Mouse (Mus musculus): Measurements from ENCODE around the gene Tsnax.

Tsnax gene

DNA sequence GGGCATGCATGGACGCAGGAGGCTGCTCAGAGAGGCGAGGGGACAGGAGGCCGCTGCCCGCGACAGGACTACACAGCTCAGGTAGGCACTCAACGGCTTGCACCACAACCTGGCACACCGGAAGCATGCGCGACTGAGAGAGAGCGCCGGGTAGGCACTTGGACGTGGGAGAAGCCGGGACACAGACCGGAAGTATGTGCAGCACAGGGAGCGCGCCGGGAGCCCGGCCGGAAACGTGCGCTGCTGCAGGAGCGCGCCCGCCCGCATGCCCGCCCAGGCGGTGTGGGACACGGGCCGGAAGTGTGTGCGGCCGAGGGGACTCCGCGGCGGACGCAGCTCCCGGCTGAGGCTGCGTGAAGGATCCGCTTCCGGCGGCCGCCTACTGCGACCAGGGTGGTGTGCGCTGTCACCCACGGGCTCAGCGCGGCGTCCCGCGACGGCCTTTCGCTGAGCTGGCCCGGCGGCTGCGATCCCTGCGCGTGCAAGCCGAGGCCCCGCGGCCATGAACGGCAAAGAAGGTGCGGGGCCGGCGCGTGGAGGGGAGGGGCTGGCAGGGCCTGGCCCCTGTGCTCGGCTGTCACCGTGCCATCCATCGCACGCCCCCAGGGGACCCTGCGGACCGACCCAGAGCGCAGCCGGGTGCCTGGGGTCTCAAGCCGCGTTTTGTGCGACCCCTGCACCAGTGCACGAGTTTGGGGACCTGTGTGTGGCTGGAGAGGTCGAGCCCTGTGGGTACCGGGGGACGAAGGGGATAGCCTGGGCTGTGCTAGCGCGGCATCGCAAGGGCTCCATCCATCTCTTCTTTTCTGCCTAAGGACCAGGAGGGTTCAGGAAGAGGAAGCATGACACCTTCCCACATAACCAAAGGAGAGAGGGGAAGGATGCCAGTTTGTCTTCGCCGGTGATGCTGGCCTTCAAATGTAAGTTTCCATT is at the start of gene Tsnax:
Tsnax (plus strand) TSS at position 303 of the 933 bp plus-strand sequence.
- peak; percentile 82 for DNase-seq (ENCODE audit: low read depth, low spot score)

DNA sequence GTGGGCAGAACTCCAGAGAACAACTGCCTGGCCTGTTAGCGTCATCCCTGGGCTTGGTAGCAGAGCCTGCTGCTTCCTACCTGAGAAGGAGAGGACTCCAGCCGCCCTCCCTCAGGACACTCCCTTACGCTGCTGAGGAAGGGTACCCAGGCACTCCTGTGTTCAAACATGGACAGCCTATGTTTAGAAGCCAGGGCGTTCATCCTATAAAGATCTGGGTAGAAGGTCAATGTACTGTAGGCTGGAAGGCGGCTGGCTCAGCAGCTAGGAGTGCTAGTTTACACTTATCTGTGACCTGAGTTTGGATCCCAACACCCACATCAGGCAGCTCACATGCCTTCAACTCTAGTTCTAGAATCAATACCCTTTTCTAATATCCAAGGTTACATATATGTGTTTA is 49.6 kb upstream of the Tsnax start:
- no peak for DNase-seq (ENCODE audit: low read depth, low spot score)

DNA sequence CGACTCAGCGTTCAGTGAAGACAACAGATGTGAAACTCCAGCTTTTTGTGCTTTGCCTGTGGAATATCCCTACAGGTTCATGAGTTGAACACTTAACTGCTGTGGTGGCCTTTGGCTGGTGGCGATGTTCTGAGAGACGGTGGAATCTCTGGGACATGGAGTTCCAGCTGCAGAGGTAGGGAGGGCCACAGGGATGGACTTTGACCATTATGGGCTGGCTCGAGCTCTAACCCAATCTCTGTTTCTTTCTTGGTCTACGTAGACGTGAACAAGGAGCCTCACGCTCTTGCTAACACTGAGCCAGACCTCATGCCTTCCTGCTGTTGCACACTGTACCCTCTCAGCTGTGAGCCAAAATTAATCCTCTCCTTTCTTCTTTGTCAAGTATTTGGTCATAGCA is 47.8 kb upstream of the Tsnax start:
- no peak for DNase-seq (ENCODE audit: low read depth, low spot score)

DNA sequence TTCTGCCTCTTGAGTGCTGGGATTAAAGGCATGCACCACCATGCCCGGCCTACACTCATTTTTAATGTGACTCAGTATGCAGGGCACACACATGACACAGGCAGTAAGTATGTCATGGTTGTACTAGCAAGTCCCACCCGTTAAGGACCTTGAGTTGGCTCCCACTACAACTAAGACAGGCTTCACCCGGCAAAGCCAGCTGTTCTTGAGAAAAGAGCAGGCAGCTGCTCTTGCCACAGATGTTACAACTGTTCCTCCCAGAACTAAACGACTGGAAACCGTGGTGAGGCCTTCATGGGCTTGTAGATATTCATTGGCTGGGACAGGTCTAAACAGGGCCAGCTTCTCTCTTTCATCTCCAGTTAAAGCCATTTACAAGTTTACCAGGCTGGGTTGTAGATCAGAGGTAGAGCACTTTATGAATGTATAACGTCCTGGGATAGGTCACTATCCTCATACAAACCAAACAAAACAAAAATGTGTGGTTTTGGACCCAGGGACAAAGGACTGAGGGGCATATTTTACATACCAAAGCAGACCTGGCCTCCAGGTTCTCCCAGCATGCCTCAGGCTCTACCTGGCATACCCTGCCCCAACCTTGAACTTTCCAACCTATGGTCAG is 42.4 kb upstream of the Tsnax start:
- DNase-seq (ENCODE audit: low read depth, low spot score), result no peak

DNA sequence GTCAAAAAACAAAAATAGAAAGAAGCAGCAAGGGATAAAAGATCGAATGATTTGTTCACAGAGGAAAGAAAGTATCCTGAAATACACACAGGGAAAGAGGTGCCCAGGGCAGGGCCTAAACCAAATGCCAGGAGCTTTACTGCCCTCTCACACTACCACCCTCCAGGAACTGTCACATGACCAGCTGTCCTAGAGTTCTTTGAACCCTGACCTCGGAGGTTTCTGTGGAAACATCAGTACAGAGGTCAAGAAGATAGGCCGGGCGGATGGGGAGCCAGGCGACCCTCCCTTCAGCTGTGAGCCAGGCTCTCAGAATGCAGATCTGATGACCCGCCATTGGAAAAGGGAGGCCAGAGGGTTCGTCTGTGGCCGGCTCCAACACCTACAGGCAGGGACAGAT is 39.6 kb upstream of the Tsnax start:
- DNase-seq (ENCODE audit: low read depth, low spot score), result no peak

DNA sequence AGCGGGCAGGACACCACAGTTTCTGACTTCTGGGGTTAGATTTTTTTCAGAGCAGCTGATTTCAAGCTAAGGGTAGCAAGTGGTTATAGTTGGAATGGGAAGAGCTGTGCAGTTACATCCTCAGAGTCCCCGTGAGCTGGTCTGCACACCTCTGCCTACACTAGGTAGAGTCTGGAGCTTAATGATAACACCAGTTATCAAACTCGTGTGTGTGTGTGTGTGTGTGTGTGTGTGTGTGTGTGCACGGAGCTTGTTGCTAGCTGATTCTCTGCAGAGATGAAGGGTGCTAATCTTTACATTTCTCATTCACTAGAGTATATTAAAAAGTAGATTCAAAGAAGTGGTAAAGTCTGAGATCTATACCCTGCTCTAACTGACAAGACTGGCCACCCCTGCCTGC is 38.5 kb upstream of the Tsnax start:
- no peak for DNase-seq (ENCODE audit: low read depth, low spot score)

DNA sequence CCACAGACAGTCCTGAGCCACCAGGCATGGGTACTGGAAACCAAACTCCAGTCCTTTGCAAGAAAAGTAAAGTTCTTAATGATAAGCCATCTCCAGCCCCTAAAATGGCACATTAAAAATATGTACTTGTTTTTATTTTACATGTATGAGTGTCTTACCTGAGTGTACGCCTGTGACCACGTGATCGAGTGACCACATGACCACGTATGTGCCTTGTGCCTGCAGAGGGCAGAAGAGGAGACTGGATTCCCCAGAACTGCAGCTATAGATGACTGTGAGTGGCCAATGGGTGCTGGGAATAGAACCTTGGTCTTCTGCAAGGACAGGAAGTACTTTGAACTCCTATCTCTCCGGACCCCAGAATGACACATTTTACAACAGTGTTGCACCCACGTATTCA is 36.6 kb upstream of the Tsnax start:
- DNase-seq (ENCODE audit: low read depth, low spot score), result no peak

DNA sequence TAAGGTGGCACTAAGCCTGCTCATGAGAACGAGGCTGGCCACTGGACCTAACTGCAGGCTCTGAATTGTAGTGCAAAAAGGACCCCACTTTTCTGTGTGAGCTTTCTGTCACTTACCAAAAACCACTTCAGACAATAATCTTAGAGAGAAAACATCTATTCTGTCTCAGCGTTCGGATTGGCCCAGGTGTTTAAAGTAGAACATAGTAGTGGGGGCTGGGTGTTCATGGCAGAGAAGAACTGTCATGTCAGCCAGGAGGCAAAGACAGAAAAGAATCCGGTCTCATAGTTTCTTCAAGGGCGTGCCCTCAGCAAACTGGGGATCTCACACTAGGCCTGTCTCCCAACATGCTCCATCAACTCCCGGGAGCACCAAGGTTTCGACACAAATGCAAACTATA is 34.8 kb upstream of the Tsnax start:
- DNase-seq (ENCODE audit: low read depth, low spot score), result no peak

DNA sequence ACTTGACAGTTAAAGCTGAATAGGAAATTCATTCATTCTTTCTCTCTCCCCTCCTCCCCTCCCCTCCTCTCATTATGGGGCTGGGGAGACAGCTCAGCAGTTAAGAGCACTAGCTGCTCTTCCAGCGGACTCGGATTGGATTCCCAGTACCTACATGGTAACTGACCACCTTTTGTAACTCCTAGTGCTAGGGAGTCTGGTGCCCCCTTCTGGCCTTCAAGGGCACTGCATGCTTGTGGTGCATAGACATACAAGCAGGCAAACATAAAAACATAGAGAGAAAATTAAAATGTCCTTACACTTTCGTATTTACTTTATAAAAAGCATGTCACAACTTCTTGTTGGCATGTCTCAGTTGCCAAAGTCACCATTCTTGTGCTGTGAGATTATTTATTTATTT is 32.8 kb upstream of the Tsnax start:
- no peak for DNase-seq (ENCODE audit: low read depth, low spot score)

DNA sequence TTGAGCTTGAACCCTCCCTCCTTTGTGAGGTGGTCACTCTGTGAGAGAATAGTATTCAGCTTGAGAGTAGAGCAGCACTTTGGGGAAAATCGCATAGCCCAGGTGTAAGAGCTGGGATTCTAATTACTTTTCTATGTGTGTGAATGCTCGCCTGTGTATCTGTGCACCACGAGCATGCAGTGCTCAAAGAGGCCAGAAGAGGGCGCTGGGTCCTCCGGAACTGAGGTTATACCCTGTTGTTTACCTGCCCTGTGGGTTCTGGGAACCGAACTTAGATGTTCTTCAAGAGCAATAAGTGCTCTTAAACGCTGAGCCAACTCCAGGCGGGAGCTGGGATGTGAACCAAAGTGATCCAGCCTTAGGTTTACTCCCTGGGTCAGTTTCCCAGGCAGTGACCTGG is 32.0 kb upstream of the Tsnax start:
- no peak for DNase-seq (ENCODE audit: low read depth, low spot score)

DNA sequence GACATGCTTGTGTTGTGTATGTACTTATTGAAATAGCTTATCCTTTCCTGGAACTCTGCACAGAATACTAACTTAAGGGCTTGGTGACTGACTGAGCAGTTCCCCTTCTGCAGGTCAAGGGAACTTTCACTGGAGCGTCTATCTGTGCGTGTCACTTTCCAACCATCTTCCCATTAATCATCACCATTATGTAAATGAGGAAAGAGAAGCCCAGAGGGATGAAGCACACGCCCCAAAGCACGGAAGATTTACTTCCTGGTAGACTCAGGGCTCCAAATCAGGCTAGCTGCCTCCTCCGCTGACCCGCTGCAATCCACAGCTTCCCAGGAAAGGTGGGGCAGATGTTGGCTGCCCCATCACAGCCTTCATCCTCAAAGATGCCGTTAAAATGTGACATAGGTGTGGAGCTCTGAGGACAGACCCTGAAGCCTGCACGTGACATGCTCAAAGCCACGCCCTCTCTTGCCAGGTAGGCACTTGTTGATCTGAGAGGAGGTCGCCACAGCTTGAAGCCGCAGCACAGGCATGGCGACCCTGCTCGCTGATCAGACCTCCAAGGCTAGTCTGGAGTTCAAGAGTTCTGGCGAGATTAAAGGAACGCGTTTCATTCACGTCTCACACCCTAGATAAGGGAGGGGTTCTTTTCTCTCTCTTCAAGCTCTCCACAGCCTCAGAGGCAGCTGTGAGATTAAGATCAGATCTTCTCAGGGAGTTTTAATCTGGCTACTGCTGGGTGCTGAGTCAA is 21.7 kb upstream of the Tsnax start:
- peak; percentile 61 for DNase-seq (ENCODE audit: low read depth, low spot score)

DNA sequence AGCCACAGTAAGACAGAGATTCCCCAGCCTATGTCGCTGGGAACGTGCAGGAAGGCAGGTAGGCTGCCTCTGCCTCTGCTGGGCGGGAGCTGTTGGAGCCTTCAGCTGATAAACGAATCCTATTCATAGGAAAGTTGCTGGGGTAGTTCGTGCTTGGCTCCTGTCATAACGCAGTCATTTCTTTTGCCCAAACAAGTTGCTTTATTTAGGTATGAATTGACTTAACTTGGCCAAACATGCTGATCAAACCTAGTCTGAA is 21.2 kb upstream of the Tsnax start:
- no peak for DNase-seq (ENCODE audit: low read depth, low spot score)

DNA sequence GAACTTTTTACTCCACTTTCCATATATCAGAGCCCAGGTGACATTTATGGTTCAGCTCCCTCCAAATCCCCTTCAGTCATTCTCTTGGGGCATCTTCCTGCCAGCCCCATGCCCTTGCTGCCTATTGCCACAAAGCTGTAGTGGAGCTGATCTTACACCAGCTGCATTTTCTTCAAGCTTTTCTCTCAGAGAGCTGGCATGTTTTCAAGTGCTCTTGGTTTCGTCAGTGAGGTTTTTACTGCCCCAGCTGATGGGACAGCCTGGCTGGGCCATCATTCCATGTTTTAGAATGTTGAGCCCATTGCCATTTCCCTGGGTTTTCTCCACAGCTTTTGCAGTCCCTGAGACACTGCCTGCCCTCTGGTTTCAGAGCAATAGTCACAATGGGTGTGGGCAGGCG is 17.0 kb upstream of the Tsnax start:
- DNase-seq (ENCODE audit: low read depth, low spot score), result no peak

DNA sequence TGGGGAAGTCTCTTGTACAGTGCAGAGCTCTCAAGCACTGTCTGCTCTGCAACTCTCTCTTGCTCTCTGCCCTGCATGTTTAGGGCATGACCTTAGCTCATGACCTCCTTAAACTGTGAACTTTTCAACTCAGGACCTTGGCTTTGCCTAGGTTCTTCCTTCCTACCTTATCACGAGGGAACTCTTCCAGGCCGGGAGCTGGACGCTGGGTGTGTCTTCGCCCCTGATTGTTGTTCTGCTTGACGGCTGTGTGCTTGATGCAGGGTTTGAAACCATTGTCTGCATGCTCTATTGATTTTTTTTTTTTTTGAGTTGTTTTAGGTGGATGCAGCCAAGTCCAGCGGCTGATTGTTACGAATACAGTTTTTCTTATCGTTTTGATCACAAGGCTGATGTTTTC is 11.3 kb downstream of the Tsnax start:
- DNase-seq (ENCODE audit: low read depth, low spot score), result no peak

DNA sequence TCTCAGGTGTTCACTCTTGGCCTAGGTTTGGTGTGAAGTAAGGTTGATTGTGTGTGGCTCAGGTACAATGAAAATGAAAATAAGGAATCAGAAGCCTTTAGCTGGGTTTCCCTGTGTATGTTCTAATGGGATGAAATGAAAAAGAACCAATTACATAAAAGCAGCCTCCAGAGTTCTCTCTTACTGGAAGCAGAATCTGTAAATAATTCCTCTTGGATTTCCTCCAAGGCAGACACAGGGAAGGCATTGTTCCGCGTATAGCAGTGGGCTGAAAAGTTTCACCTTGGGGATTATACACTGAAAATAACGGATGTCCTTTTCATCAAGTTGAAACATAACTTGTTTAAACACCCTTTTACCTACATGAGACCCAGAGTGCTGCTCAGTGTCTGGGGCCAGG is 14.4 kb downstream of the Tsnax start:
- no peak for DNase-seq (ENCODE audit: low read depth, low spot score)

DNA sequence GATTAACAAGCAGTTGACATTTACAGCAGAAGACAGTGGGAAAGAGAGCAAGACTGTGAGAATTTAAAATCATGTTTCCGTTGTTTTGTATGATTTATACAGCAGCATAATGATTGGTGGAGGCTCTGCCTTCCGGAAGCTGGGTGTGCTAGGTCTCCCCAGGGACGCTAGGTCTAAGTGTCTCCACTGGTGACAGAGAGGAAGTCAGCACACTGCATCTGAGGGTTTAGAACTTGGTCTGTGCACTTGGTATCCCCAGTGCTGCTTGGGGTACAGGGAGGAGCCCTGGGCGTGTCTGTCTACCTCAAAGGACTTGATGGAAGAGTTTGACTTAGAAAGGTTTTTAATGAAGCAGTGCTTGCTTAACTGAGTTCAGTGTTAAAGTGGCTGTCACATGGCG is 16.0 kb downstream of the Tsnax start:
- no peak for DNase-seq (ENCODE audit: low read depth, low spot score)

DNA sequence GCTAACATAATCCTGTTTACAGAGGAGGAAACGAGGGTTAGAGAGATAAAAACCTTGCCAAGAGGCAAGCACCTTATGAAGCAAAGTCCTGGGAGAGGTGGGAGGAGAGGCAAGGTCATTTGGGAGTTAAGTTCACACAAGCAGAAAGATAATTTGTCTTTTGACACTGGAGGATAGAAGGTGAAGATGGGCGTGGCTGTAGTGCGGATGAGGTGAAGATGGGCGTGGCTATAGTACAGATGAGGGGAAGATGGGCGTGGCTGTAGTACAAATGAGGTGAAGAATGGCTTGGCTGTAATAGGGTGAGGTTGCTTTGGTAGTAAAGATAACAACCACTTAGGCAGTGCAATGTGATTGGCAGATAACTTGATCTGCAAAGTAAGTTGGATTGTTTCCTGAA is 18.5 kb downstream of the Tsnax start:
- DNase-seq (ENCODE audit: low read depth, low spot score), result no peak

DNA sequence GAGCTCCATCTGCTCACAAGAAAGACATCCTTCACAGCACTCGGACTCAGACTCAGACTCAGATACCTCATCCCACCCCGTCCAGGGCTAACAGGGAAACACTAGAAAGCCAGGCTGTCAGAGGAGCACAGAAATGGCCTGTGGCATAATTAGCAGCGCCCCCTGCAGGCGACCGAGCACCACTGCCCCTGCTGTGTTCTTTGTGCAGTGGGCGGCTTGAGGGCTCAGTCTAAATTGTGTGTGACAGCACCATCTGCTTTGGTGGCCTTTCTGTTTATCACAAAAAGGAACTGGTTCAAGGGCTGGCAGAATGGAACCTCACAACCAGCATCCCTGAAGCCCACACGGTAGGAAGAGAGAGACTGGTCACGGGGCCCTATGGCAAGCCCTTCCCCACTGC is 21.9 kb downstream of the Tsnax start:
- DNase-seq (ENCODE audit: low read depth, low spot score), result peak; percentile 36

DNA sequence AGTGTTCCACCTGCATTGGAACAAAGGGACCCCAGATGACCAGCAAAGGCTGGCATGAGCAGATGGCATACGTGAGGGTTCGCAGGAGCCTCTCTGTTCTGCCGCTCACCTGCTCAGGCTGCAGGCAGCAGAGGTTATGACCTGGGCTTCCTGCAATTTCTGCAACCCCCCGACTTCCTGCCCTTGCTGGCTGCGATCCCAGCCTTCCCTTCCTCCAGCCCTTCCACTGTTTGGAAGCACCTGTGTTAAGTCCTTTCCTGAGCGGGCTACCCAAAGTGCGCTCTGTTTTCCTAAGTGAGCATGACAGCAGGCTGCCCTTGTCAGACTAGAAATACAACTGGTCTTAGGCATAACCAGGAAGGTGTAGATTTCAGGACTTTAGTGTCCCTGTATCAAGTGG is 24.3 kb downstream of the Tsnax start:
- DNase-seq (ENCODE audit: low read depth, low spot score), result no peak

DNA sequence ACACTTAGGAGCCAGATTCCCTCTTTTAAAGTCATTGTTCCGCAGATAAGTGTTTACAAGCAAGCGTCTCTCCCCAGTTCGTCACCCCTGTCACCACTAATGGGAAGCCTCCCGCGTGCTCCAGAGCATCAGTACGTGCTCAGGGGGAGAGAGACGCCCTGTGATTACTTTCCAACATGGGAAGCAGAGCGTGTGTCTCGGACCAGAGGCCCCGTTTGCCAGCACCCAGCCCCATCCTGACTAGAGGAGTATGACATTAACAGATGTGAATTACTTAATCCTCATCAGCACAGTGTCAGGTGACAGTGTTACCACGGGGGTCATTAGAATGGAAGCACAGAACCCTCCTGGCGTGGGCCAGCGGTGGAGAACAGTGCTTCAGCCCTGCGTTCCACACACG is 25.9 kb downstream of the Tsnax start:
- no peak for DNase-seq (ENCODE audit: low read depth, low spot score)

DNA sequence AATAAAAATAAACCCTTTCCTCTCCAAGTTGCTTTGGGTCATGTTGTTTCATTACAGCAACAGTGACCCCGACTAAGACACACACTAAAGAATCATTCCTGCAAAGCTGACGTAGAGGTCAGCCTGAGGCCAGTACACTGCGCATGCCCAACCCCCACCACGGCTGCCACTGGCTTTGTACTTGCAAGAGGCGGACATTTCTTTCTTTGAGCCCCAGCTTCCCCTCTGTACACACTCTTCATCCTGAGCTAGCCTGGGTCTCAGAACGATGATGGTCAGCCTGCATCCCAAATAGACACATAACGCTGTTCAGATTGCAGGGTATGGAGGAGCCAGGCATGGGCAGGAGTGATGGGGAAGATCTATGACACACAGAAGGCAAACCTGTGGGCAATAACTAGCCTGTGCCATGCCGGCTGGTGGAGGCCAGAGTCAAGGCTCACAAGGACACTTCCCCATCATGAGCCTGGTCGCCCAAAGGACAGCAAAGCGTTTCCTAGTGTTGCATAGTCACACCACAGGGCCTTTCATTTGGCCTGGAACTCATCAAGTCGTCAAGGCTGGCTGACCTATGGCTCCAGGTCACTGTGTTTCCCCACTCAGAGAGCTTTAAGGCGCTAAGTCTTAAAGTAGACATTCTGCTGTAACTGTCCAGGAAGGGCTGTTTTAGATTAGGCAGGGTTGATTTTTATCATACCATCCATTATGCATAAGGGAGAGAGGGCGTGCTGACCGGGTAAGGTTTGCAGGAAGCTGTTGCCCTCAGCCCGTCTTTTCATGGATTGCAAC is 28.0 kb downstream of the Tsnax start:
- no peak for DNase-seq (ENCODE audit: low read depth, low spot score)

DNA sequence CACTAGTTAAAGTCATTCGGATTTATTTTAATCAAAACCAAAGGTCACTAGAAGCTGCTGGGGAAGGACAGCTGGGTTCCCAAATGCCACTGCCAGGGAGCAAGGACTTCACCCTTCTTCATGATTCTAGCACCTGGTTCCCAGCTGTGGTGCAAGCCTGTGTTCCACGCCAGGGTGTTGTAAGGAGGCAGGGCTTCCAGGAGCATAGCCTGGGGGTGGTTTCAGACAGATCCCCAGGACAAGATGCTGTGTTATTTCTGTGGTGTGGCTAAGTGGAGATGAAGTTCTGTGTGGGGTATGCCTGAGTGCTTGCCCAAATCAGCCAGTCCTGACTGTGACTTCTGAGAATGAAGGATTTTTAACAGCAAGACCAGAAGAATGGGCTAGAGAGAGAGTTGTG is 28.7 kb downstream of the Tsnax start:
- no peak for DNase-seq (ENCODE audit: low read depth, low spot score)

Measured in retina, adult 2 months (tissue).